Mouse (Mus musculus) liver, postnatal 0 days (tissue): Measurements from ENCODE around the gene Cxcr4. TPM values are rescaled to one million over a fixed set of nuclear protein-coding genes. Genes with fewer than 3 reads are reported as not detected.

ENCODE experiments used
- ATAC-seq: fragments of 200-750 bp; cut with Nextera tagmentation; 2 replicates; pipeline ENCODE4 v1.8.0; 2017; ENCODE audit warnings: mild to moderate bottlenecking, moderate library complexity
- DNase-seq: peaks from one replicate; pipeline ENCODE4 v3.0.0-alpha.2; 2016
- H3K27ac ChIP-seq: fragments of 300-500 bp; sonication (generic); 2 replicates; pipeline ENCODE4 v1.5.1; 2014; ENCODE audit warnings: antibody characterized with exemption, moderate library complexity, mild to moderate bottlenecking, low read depth
- H3K27me3 ChIP-seq: fragments of 300-500 bp; sonication (generic); 2 replicates; pipeline ENCODE4 v1.6.1; 2014; ENCODE audit warnings: low read length, control low read depth, mixed read lengths; ENCODE audit not compliant: insufficient read depth
- H3K36me3 ChIP-seq: fragments of 300-500 bp; sonication (generic); replicated peaks from 2 replicates; pipeline ENCODE4 v1.6.1; 2014; ENCODE audit warnings: mild to moderate bottlenecking, control low read depth, low read length, moderate library complexity, mixed read lengths; ENCODE audit not compliant: insufficient read depth
- H3K4me1 ChIP-seq: fragments of 300-500 bp; sonication (generic); 2 replicates; pipeline ENCODE4 v1.6.1; 2014; ENCODE audit warnings: antibody characterized with exemption, mild to moderate bottlenecking, control low read depth; ENCODE audit not compliant: insufficient read depth
- H3K4me2 ChIP-seq: fragments of 300-500 bp; sonication (generic); 2 replicates; pipeline ENCODE4 v1.6.1; 2014; ENCODE audit warnings: low read depth, mild to moderate bottlenecking, low read length, moderate library complexity, mixed read lengths
- H3K4me3 ChIP-seq: fragments of 300-500 bp; sonication (generic); 2 replicates; pipeline ENCODE4 v1.5.1; 2014; ENCODE audit warnings: low read depth, low read length
- H3K9ac ChIP-seq: fragments of 300-500 bp; sonication (generic); replicated peaks from 2 replicates; pipeline ENCODE4 v1.6.1; 2014; ENCODE audit warnings: mild to moderate bottlenecking, moderate library complexity
- H3K9me3 ChIP-seq: fragments of 300-500 bp; sonication (generic); 2 replicates; pipeline ENCODE4 v1.6.1; 2016; ENCODE audit warnings: mild to moderate bottlenecking, control low read depth, low read length, mixed read lengths
- CTCF ChIP-seq: sonication (generic); IDR thresholded peaks from 2 replicates; pipeline ENCODE4 v1.5.1; 2016; ENCODE audit warnings: antibody characterized with exemption, low read depth
- EP300 ChIP-seq: IDR thresholded peaks from 2 replicates; pipeline ENCODE4 v1.6.1; 2016; ENCODE audit warnings: antibody characterized with exemption, low read depth, mild to moderate bottlenecking
- WGBS: fragments of 180-500 bp; shearing (Covaris S2); extraction: QIAGEN DNeasy Blood & Tissue Kit; methylation state at CpG from one replicate; pipeline ENCODE4 v1.1.7; 2014; ENCODE audit not compliant: insufficient replicate concordance; 5-methylcytosine and 5-hydroxymethylcytosine counted together
- polyA plus RNA-seq: library from polyadenylated mRNA; unstranded; fragments of >200 nt; fragmentation: Nextera tagmentation; extraction: Ambion mirVana; gene quantifications from 2 replicates; pipeline ENCODE4 v1.2.1, GENCODE M21; 2015

The Cxcr4 gene
- polyA plus RNA-seq, 1 experiment from 2014 or later = 5.5 TPM

DNA sequence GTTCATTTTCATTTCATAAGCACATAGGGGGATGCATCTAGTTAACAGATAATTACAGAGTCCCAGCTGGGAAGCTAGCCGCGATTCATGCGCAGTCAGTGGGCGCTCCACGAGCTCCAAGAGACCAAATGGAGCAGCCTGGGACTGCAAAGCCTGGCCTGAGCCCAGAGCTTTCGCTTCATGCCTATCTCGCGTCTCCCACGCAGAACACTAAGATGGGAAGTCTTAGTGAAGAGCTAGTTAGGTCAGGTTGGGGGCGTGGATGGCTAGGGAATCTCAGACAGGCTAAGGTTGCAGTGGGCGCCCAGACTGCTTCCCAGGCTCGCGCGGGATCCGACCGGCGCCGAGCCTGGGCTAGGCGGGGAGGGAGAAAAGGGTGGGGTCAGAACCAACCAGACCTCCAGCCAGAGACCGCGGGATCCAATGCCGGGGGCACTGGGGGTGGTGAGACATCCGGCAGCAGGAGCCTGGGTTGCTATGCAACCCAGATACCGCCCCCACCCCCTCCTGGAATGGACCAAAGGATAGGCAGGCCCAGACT lies 938 bp upstream of the Cxcr4 start:
- TF ChIP-seq CTCF = no peak
- TF ChIP-seq EP300 = no peak
- WGBS = 2% methylated on average over 24 of the region's 24 CpGs
- no peak for ATAC-seq
- peak overlapping the region; percentile 73 for H3K9ac ChIP-seq
- H3K27me3 ChIP-seq = peaks cover 52% of the 10 kb centered on the region
- H3K36me3 ChIP-seq = peaks cover 13% of the 10 kb centered on the region
- peak; percentile 28 for DNase-seq
- H3K4me1 ChIP-seq = peaks cover 19% of the 10 kb centered on the region
- H3K4me3 ChIP-seq = peak overlapping the region; percentile 63
- peak overlapping the region; percentile 84; the same call in 1 of the 2 replicates for H3K27ac ChIP-seq
- H3K9me3 ChIP-seq = no peaks in the 10 kb centered on the region
- peak overlapping the region; percentile 72 for H3K4me2 ChIP-seq

DNA sequence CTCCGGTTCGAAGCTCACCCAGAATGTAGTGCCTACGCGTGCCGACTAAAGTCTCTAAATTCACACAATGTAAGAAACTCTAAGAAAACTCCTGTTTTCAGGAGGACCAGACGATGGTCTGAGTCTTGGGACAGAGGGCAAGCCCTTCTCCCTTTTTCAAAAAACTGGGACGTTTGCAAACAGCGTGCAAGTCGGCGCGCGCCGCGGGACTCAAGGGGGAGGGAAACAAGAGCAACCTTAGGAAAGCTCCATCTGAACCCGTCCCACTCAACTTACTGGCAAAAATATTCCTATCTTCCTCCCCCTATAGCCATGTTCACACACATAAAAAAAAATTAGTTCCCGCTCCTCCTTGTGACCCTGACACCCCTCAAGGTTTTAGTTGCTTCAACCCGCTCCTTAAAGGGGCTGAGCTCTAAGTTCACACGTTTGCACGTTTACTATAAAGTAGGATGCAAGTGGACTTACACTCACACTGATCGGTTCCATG lies 327 bp downstream of the Cxcr4 start:
- peak; percentile 18 for ATAC-seq
- Histone ChIP-seq H3K4me2 (peak overlapping the region; percentile 72), H3K9me3 (no peaks in the 10 kb centered on the region), H3K9ac (peak overlapping the region; percentile 73), H3K4me1 (peaks cover 19% of the 10 kb centered on the region), H3K4me3 (peak overlapping the region; percentile 63), H3K27me3 (peaks cover 52% of the 10 kb centered on the region), H3K27ac (peak overlapping the region; percentile 84), H3K36me3 (peaks cover 13% of the 10 kb centered on the region)
- no peak for TF ChIP-seq CTCF
- TF ChIP-seq EP300 = no peak
- WGBS = under 1% methylated on average over 20 of the region's 20 CpGs
- DNase-seq = peak; percentile 42

DNA sequence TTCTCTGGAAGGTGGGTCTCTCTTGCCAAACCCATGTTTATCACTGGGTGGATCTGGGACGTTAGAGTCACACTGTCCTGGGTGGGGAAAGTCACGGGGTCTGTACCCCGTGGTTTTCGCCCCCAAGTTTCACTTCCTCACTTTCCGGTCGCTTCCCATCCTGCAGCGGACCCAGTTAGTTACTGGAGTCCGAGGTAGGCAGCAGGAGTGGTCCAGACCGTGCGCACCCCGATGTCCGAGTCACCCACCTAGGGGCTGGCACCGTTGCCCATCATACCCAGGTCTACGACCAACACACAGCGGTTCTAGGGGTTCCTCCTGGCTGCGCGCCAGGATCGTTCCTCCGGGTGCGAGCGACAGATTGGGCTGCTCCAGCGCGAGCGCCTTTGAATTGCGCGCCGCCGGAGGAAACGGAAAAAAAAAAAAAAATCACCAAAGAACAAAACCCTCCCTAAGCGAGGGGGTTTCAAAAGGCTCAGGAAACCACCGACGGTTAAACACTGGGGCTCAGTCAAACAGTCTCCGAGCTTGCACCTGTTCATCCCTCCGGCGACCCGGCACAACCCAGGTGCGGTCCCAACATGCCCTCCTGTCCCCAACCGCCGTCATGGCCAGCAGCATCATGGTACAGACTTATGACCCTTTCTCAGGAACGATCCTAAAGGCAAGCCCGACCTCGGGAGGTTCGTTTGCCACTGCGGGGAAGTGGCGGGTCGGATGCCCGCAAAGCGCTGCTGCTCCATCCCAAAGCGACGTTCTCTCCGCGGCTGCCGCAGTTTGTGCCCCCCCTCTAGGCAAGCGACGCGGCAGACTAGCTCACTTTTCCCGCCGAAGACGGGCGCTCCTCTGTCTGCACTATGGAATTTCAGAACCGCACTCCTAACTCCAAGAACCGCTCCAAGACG lies 1.0 kb downstream of the Cxcr4 start:
- Histone ChIP-seq H3K27me3 (peaks cover 52% of the 10 kb centered on the region), H3K9me3 (no peaks in the 10 kb centered on the region), H3K27ac (peak overlapping the region; percentile 84), H3K36me3 (peaks cover 13% of the 10 kb centered on the region), H3K4me2 (peak overlapping the region; percentile 72), H3K4me1 (peaks cover 19% of the 10 kb centered on the region), H3K9ac (peak overlapping the region; percentile 73), H3K4me3 (peak overlapping the region; percentile 63)
- TF ChIP-seq CTCF (no peak), EP300 (peak; percentile 75)
- WGBS = under 1% methylated on average over 63 of the region's 63 CpGs
- ATAC-seq = peak; percentile 60
- peak; percentile 79 for DNase-seq

DNA sequence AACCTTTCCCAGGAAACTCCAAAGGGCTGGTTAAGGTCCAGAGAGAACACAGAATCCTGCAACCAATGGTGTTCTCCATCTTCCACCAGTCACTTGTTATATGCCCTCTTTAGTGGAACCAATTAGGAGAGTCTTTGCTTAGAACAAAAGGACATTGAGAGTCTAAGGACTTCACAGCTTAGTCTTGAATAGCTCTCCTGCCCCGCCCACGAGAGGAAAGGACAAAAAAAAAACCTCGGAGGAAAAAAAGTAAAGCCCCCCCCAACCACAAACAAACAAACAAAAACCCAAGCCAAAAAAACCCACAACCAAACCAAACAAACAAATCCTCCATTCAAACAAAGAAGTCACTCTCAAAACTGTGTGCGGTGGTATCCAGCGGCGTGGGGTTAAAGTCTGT lies 2.1 kb downstream of the Cxcr4 start:
- H3K27ac ChIP-seq = no peak overlapping the region
- H3K4me1 ChIP-seq = peaks cover 19% of the 10 kb centered on the region
- H3K4me2 ChIP-seq = peak overlapping the region; percentile 72
- WGBS = 16% methylated on average over 6 of the region's 6 CpGs
- 0 out of 2 replicates have a peak overlapping the region, but pooled peaks have one; percentile 22 for H3K9ac ChIP-seq
- no peak for DNase-seq
- H3K9me3 ChIP-seq = no peaks in the 10 kb centered on the region
- TF ChIP-seq EP300 = no peak
- no peak for TF ChIP-seq CTCF
- H3K4me3 ChIP-seq = peak overlapping the region; percentile 63
- H3K36me3 ChIP-seq = peaks cover 13% of the 10 kb centered on the region
- peaks cover 47% of the 10 kb centered on the region for H3K27me3 ChIP-seq
- ATAC-seq = no peak

DNA sequence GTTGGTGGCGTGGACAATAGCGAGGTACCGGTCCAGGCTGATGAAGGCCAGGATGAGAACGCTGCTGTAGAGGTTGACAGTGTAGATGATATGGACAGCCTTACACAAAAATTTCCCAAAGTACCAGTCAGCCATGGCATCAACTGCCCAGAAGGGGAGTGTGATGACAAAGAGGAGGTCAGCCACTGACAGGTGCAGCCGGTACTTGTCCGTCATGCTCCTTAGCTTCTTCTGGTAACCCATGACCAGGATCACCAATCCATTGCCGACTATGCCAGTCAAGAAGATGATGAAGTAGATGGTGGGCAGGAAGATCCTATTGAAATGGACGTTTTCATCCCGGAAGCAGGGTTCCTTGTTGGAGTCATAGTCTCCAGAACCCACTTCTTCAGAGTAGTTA lies 2.6 kb downstream of the Cxcr4 start:
- H3K27ac ChIP-seq = no peak overlapping the region
- DNase-seq (no peak), ATAC-seq (no peak)
- H3K4me1 ChIP-seq = peaks cover 19% of the 10 kb centered on the region
- 0 out of 2 replicates have a peak overlapping the region, but pooled peaks have one; percentile 22 for H3K9ac ChIP-seq
- H3K27me3 ChIP-seq = peaks cover 42% of the 10 kb centered on the region
- peak overlapping the region; percentile 72 for H3K4me2 ChIP-seq
- 86% methylated on average over 9 of the region's 9 CpGs for WGBS
- H3K9me3 ChIP-seq = no peaks in the 10 kb centered on the region
- peaks cover 13% of the 10 kb centered on the region for H3K36me3 ChIP-seq
- peak overlapping the region; percentile 63 for H3K4me3 ChIP-seq
- TF ChIP-seq CTCF (no peak), EP300 (no peak)

DNA sequence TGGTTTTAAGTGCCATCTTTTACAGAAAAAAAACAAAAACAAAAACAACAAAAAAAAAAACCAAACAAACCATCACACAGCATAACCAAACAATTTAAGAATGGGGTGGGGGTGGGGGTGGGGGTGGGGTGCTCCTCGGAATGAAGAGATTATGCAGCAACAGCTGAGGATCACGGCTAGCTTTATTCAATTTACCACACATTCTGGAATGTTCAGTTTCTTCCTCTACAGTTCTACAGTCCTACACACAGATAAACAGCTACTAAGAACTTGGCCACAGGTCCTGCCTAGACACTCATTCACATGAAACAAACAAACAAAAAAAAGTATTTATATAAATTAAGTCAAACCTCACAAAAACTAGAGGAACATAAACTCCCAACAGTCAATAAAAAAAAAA lies 3.8 kb downstream of the Cxcr4 start:
- ATAC-seq = no peak
- Histone ChIP-seq H3K27me3 (peaks cover 34% of the 10 kb centered on the region), H3K27ac (no peak overlapping the region), H3K4me1 (peaks cover 15% of the 10 kb centered on the region), H3K4me3 (no peak overlapping the region), H3K36me3 (peaks cover 13% of the 10 kb centered on the region), H3K4me2 (peak overlapping the region; percentile 38; the same call in 1 of the 2 replicates), H3K9me3 (no peaks in the 10 kb centered on the region), H3K9ac (no peak overlapping the region)
- WGBS = 59% methylated on average over 2 of the region's 2 CpGs
- DNase-seq = no peak
- TF ChIP-seq CTCF (no peak), EP300 (no peak)
